Mouse (Mus musculus) C2C12 (cell line): ENCODE measurements around the gene Il3.

Experiments
- CTCF ChIP-seq: IDR thresholded peaks from one replicate; pipeline ENCODE4 v1.5.1; 2011; ENCODE audit not compliant: control insufficient read depth, insufficient read depth, insufficient read length
- MAX ChIP-seq: IDR thresholded peaks from one replicate; pipeline ENCODE4 v1.6.1; 2011; ENCODE audit warnings: mild to moderate bottlenecking, control low read depth
- MYOD1 ChIP-seq: IDR thresholded peaks from one replicate; pipeline ENCODE4 v1.6.1; 2011; ENCODE audit warnings: low read depth; ENCODE audit not compliant: control insufficient read depth, insufficient read length

DNA sequence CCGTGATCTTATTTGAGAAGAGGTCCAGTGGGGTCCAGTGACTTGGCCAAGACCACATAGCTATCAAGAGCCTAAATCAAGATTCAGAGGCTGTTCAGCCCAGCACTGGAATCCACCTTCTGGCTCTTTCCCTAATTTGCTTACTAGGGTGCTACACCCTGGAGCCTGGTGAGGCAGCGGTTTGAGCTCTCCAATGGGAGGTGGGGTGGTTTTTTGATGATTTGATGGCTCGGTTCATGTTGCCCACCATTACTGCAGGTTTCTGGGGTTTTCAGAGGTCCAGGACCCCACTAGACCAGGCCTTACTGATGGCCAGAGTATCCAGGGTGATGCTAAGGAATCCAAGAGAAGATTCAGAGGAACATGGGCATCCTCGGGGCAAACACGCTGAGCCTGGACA, 48.3 kb upstream of the Il3 start:
- TF ChIP-seq CTCF, result no peak
- no peak for TF ChIP-seq MYOD1
- TF ChIP-seq MAX, result no peak
